Mouse (Mus musculus): ENCODE data around the gene Edem1. TPM values are rescaled to one million over a fixed set of nuclear protein-coding genes. Genes with fewer than 3 reads are reported as not detected.
"Not testable (repeated sequence)": the region's sequence is repeated elsewhere in the genome, so short reads cannot be mapped to it uniquely, and the experiment has no call there.

Gene Edem1
- polyA plus RNA-seq, 1 experiment from 2014 or later = 7.4 TPM

DNA sequence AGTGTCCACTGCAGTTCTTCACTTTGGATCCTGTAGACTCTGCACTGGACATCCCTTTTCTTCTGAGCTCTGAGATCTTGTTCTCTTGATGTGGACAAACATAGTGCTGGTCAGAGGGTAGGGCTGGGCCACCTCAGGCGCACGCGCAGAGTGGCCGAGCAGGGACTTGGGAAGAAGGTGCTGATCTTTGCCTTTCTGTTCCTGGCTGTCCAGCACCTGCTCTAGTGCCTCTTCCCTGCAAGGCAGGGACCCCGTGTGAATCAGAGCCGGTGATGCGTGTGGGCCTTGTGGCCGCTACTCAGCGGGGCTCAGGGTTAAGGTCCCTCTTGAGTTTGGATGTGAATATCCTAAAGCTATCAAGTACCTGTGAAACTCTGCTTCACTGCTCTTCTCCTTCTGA lies 30.1 kb downstream of the Edem1 start:
- Histone ChIP-seq H3K9me3 (ENCODE audit: control insufficient read depth, low read length) (no peaks in the 10 kb centered on the region), H3K36me3 (ENCODE audit: control insufficient read depth, insufficient read depth, low read length) (peaks cover 18% of the 10 kb centered on the region; the same call in 1 of the 2 replicates), H3K4me1 (ENCODE audit: control insufficient read depth, insufficient read depth, low read length) (no peaks in the 10 kb centered on the region), H3K27ac (ENCODE audit: low read depth, low read length) (no peak overlapping the region), H3K9ac (replicated peaks; ENCODE audit: low read depth, low read length) (no peak overlapping the region), H3K4me2 (ENCODE audit: low read depth, low read length) (no peak overlapping the region), H3K4me3 (ENCODE audit: low read depth, low read length) (no peak overlapping the region), H3K27me3 (ENCODE audit: control insufficient read depth, insufficient read depth, low read length) (no peaks in the 10 kb centered on the region)
- 98% methylated on average over 9 of the region's 9 CpGs for WGBS
- no peak for ATAC-seq (ENCODE audit: low read depth)

DNA sequence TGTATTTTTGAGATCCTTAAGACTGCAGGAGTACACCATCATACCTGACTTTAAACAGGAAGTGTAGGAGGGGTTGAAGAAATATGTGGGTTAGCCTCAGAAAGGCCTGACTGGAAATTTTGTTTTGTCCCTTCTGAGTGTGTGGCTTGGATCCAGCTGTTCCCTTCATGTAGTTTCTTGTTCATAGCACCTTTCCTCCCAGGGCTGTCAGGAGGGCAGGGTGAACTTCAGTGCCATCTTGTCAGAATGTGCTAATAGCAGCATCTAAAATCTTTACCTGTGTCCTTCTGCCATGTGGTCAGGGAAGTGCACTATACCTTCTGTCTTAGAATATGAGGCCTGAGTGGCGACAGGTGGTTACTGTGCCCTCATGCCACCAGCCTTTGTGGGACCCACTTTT lies 32.8 kb downstream of the Edem1 start:
- Histone ChIP-seq H3K9me3 (ENCODE audit: control insufficient read depth, low read length) (no peaks in the 10 kb centered on the region), H3K4me3 (ENCODE audit: low read depth, low read length) (no peak overlapping the region), H3K27me3 (ENCODE audit: control insufficient read depth, insufficient read depth, low read length) (no peaks in the 10 kb centered on the region), H3K4me2 (ENCODE audit: low read depth, low read length) (no peak overlapping the region), H3K27ac (ENCODE audit: low read depth, low read length) (no peak overlapping the region), H3K4me1 (ENCODE audit: control insufficient read depth, insufficient read depth, low read length) (no peaks in the 10 kb centered on the region), H3K9ac (replicated peaks; ENCODE audit: low read depth, low read length) (no peak overlapping the region), H3K36me3 (ENCODE audit: control insufficient read depth, insufficient read depth, low read length) (peaks cover 2% of the 10 kb centered on the region; the same call in 1 of the 2 replicates)
- no peak for ATAC-seq (ENCODE audit: low read depth)
- WGBS = 90% methylated on average over 1 of the region's 1 CpGs

DNA sequence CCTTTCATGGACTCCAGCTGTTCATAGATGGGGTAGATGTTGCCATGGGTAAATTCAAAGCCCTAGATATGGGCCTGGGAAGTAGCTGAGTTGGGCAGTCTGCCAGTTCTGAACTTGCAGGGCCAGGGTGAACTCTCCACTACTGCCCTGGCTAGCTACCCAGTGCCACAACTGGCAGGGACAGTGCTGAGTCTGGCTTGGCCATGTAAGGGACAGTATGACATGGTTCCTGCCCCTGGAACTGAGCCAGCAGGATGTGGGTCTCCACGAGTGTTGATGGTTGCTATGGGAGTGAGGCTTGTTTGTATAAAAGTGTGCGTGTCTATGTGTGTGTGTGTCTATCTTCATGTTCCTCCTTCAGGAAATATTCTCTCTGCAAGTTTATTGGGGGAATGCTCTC lies 34.1 kb downstream of the Edem1 start:
- Histone ChIP-seq H3K4me3 (ENCODE audit: low read depth, low read length) (no peak overlapping the region), H3K27me3 (ENCODE audit: control insufficient read depth, insufficient read depth, low read length) (no peaks in the 10 kb centered on the region), H3K4me1 (ENCODE audit: control insufficient read depth, insufficient read depth, low read length) (no peaks in the 10 kb centered on the region), H3K4me2 (ENCODE audit: low read depth, low read length) (no peak overlapping the region), H3K9me3 (ENCODE audit: control insufficient read depth, low read length) (no peaks in the 10 kb centered on the region), H3K9ac (replicated peaks; ENCODE audit: low read depth, low read length) (no peak overlapping the region), H3K27ac (ENCODE audit: low read depth, low read length) (no peak overlapping the region), H3K36me3 (ENCODE audit: control insufficient read depth, insufficient read depth, low read length) (no peaks in the 10 kb centered on the region)
- ATAC-seq (ENCODE audit: low read depth) = no peak
- 74% methylated on average over 2 of the region's 2 CpGs for WGBS

DNA sequence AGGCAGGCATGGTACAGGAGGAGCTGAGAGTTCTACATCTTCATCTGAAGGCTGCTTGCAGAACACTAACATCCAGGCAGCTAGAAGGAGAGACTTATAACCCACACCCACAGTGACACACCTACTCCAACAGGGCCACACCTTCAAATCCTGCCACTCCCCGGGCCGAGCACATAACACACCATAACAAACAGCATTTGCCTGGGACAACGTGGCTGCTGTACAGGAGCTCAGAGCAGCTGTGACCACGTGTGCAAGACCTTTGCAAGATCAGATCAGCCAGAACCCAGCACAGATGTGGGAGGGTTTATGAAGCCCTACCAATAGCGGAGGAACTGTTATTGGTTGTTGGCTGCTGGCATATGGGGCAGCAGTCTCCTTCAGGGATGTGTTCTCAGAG lies 37.9 kb downstream of the Edem1 start:
- no peak for ATAC-seq (ENCODE audit: low read depth)
- Histone ChIP-seq H3K27me3 (ENCODE audit: control insufficient read depth, insufficient read depth, low read length) (no peaks in the 10 kb centered on the region), H3K36me3 (ENCODE audit: control insufficient read depth, insufficient read depth, low read length) (no peaks in the 10 kb centered on the region), H3K4me3 (ENCODE audit: low read depth, low read length) (no peak overlapping the region), H3K9ac (replicated peaks; ENCODE audit: low read depth, low read length) (no peak overlapping the region), H3K27ac (ENCODE audit: low read depth, low read length) (no peak overlapping the region), H3K4me1 (ENCODE audit: control insufficient read depth, insufficient read depth, low read length) (no peaks in the 10 kb centered on the region), H3K9me3 (ENCODE audit: control insufficient read depth, low read length) (no peaks in the 10 kb centered on the region), H3K4me2 (ENCODE audit: low read depth, low read length) (no peak overlapping the region)
- WGBS = 86% methylated on average over 5 of the region's 5 CpGs

DNA sequence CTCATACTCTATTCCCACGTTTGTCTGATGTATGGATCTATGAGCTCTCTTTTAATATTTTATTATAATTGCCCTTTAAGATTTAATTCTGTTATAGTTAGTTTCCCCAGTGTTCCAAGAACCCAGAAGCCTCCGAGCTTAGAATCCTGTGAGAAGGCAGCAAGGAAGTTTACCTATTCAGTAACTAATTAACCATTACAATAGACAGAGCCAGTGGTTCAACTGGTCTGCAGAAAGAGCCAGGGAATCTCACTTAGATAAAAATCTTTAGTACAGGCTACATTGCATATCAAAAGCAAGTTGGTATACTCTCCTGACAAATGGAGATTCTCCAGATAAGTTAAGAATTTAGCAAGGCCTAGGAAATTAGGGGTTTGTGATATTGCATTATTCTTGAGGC lies 40.6 kb downstream of the Edem1 start:
- H3K9me3 ChIP-seq (ENCODE audit: control insufficient read depth, low read length); H3K36me3 ChIP-seq (ENCODE audit: control insufficient read depth, insufficient read depth, low read length); H3K9ac ChIP-seq (replicated peaks; ENCODE audit: low read depth, low read length); H3K4me1 ChIP-seq (ENCODE audit: control insufficient read depth, insufficient read depth, low read length); H3K27me3 ChIP-seq (ENCODE audit: control insufficient read depth, insufficient read depth, low read length); H3K4me3 ChIP-seq (ENCODE audit: low read depth, low read length); ATAC-seq (ENCODE audit: low read depth); H3K4me2 ChIP-seq (ENCODE audit: low read depth, low read length); H3K27ac ChIP-seq (ENCODE audit: low read depth, low read length): not testable (repeated sequence)
- WGBS = 57% methylated on average over 2 of the region's 2 CpGs

DNA sequence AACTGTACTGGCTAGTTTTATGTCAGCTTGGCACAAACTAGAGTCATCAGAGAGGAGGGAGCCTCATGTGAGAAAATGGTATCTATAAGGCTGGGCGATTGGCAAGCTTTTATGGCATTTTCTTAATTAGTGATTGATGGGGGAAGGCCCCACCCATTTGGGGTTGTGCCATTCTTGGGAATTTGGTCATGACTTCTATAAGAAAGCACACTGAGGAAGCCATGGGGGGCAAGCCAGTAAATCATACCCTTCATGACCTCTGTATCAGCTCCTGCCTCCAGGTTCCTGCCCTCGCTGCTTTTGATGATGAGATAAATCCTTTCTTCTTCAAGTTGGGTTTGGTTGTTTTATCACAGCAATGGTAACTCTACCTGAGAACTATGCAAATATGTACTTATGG lies 42.0 kb downstream of the Edem1 start:
- H3K4me3 ChIP-seq (ENCODE audit: low read depth, low read length) = no peak overlapping the region
- no peaks in the 10 kb centered on the region for H3K9me3 ChIP-seq (ENCODE audit: control insufficient read depth, low read length)
- no peaks in the 10 kb centered on the region for H3K4me1 ChIP-seq (ENCODE audit: control insufficient read depth, insufficient read depth, low read length)
- no peak overlapping the region for H3K27ac ChIP-seq (ENCODE audit: low read depth, low read length)
- H3K36me3 ChIP-seq (ENCODE audit: control insufficient read depth, insufficient read depth, low read length) = no peaks in the 10 kb centered on the region
- H3K9ac ChIP-seq (replicated peaks; ENCODE audit: low read depth, low read length) = no peak overlapping the region
- H3K4me2 ChIP-seq (ENCODE audit: low read depth, low read length) = no peak overlapping the region
- no peak for ATAC-seq (ENCODE audit: low read depth)
- no peaks in the 10 kb centered on the region for H3K27me3 ChIP-seq (ENCODE audit: control insufficient read depth, insufficient read depth, low read length)
- WGBS = 80% methylated on average over 2 of the region's 2 CpGs

DNA sequence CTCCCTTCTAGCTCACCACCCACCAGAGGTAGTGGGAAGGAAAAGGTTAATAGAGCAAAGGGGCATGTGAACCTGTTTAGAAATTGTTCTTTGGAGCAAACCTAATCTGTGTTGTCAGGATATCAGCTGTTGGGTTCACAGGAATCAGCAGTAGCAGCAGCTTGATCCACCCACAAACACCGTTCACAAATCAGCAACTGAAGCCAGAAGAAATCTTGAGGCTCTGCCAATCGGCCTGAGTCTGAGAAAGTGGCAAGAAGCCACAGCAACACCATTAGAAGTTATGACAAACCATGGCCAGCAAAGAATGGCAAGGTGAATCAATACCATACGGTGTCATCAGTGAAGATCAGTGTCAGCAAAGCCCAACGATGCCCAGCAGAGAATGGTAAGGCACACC lies 42.8 kb downstream of the Edem1 start:
- Histone ChIP-seq H3K36me3 (ENCODE audit: control insufficient read depth, insufficient read depth, low read length) (no peaks in the 10 kb centered on the region), H3K4me2 (ENCODE audit: low read depth, low read length) (no peak overlapping the region), H3K9ac (replicated peaks; ENCODE audit: low read depth, low read length) (no peak overlapping the region), H3K27me3 (ENCODE audit: control insufficient read depth, insufficient read depth, low read length) (no peaks in the 10 kb centered on the region), H3K27ac (ENCODE audit: low read depth, low read length) (no peak overlapping the region), H3K9me3 (ENCODE audit: control insufficient read depth, low read length) (no peaks in the 10 kb centered on the region), H3K4me3 (ENCODE audit: low read depth, low read length) (no peak overlapping the region), H3K4me1 (ENCODE audit: control insufficient read depth, insufficient read depth, low read length) (no peaks in the 10 kb centered on the region)
- no peak for ATAC-seq (ENCODE audit: low read depth)
- WGBS = 87% methylated on average over 4 of the region's 4 CpGs

DNA sequence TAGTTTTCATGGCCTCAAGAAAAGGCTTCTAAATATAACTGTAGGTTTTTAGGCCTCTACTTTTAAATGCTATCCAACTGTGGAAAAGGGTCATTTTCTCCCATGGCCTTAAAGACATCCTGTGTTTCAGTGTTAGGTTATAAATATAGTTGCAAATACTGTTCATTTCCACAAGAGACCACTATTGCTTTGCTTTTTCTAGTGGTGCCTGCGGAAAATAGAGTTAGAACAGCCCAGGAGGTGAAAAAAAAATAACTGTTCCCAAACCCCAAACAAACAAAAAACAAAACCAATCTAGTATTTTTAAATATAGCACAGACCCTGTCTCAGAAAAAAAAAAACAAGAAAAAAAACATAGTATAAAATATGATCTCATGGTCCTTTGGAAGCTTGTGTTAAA lies 46.9 kb downstream of the Edem1 start:
- WGBS = 70% methylated on average over 1 of the region's 1 CpGs
- H3K9me3 ChIP-seq (ENCODE audit: control insufficient read depth, low read length) = no peaks in the 10 kb centered on the region

DNA sequence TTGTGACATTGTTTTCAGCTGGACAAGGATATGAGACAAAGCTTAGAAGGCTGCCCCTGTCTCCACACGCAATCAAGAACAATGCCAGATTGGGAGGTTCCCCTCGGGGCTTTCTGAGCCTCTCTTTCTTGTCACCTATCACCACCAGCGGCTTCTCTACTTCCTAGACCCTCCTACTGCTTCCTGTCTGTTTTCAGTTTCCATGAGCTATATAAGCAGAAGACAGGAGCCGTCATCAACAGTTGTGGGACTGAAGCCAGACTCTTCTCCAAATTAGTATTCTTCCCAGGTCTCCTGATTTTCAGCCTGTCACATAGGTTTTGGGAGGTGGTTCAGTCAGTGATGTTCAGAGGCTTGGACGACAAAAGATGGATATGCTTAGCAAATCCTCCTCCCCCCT lies 47.6 kb downstream of the Edem1 start:
- no peak overlapping the region for H3K27ac ChIP-seq (ENCODE audit: low read depth, low read length)
- H3K9me3 ChIP-seq (ENCODE audit: control insufficient read depth, low read length) = no peaks in the 10 kb centered on the region
- 35% methylated on average over 5 of the region's 5 CpGs for WGBS
- H3K27me3 ChIP-seq (ENCODE audit: control insufficient read depth, insufficient read depth, low read length) = no peaks in the 10 kb centered on the region
- no peak overlapping the region for H3K4me3 ChIP-seq (ENCODE audit: low read depth, low read length)
- no peak overlapping the region for H3K4me2 ChIP-seq (ENCODE audit: low read depth, low read length)
- no peaks in the 10 kb centered on the region for H3K4me1 ChIP-seq (ENCODE audit: control insufficient read depth, insufficient read depth, low read length)
- ATAC-seq (ENCODE audit: low read depth) = no peak
- H3K9ac ChIP-seq (replicated peaks; ENCODE audit: low read depth, low read length) = no peak overlapping the region
- no peaks in the 10 kb centered on the region for H3K36me3 ChIP-seq (ENCODE audit: control insufficient read depth, insufficient read depth, low read length)

More for the DNA sequence above, 46.9 kb downstream of the Edem1 start:
- H3K27ac ChIP-seq (ENCODE audit: low read depth, low read length) = no peak overlapping the region
- H3K36me3 ChIP-seq (ENCODE audit: control insufficient read depth, insufficient read depth, low read length) = no peaks in the 10 kb centered on the region
- no peak for ATAC-seq (ENCODE audit: low read depth)
- H3K9ac ChIP-seq (replicated peaks; ENCODE audit: low read depth, low read length) = no peak overlapping the region
- no peak overlapping the region for H3K4me3 ChIP-seq (ENCODE audit: low read depth, low read length)
- no peaks in the 10 kb centered on the region for H3K4me1 ChIP-seq (ENCODE audit: control insufficient read depth, insufficient read depth, low read length)
- no peak overlapping the region for H3K4me2 ChIP-seq (ENCODE audit: low read depth, low read length)
- H3K27me3 ChIP-seq (ENCODE audit: control insufficient read depth, insufficient read depth, low read length) = no peaks in the 10 kb centered on the region

DNA sequence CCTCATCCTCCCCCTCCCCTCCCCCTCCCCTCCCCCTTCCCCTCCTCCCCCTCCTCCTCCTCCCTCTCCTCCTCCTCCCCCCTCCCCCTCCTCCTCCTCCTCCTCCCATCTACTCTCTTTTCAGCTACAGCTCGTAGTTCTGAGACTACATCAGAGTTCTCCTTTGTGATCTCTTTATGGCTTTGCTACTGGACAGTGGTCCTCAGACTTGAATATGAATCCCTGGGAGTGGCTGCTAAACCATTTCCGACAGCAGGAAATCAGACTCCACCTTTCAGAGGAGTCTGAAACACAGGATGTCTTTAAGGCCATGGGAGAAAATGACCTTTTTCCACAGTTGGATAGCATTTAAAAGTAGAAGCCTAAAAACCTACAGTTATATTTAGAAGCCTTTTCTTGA lies 48.0 kb downstream of the Edem1 start:
- Histone ChIP-seq H3K4me2 (ENCODE audit: low read depth, low read length) (no peak overlapping the region), H3K4me1 (ENCODE audit: control insufficient read depth, insufficient read depth, low read length) (no peaks in the 10 kb centered on the region), H3K9me3 (ENCODE audit: control insufficient read depth, low read length) (no peaks in the 10 kb centered on the region), H3K36me3 (ENCODE audit: control insufficient read depth, insufficient read depth, low read length) (no peaks in the 10 kb centered on the region), H3K27ac (ENCODE audit: low read depth, low read length) (no peak overlapping the region), H3K27me3 (ENCODE audit: control insufficient read depth, insufficient read depth, low read length) (no peaks in the 10 kb centered on the region), H3K4me3 (ENCODE audit: low read depth, low read length) (no peak overlapping the region), H3K9ac (replicated peaks; ENCODE audit: low read depth, low read length) (no peak overlapping the region)
- 31% methylated on average over 2 of the region's 2 CpGs for WGBS
- no peak for ATAC-seq (ENCODE audit: low read depth)

All from neural tube, embryonic 14.5 days (tissue).